ENCODE assay signal across 27 mouse cellular contexts in the genomic region with DNA sequence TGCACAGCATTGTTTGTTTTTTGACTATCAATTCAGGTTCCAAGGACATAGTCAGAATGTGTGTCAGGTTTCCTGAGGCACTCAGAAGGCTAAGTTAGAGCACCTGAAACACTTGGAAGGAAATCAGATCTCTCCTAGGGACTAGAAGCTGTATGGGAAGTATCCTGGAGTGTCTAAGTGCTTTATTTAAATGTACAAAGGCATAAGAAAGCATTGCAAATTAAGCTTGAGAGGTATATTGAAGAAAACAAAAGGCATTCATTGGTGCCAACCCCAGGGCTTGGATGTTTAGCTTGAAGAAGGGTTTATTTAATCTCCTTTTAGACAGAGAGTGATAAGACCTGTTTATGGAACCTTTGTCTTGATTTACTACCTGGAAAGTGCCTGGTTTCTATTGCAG.
"Had no signal": no experiment of that assay in that cellular context is flagged by ENCODE, and none has a peak within 500 bp of the region (broad histone marks: within the 10 kb centered on the region; RNA-seq: fewer than 3 reads in every experiment).

No protein-coding gene starts in this region.

- H3K4me2 ChIP-seq: heart, embryonic 13.5 days; heart, embryonic 15.5 days; hindbrain, embryonic 13.5 days; hindbrain, embryonic 15.5 days; kidney, embryonic 15.5 days; limb, embryonic 13.5 days; limb, embryonic 15.5 days; liver, embryonic 12.5 days had no signal

- H3K36me3 ChIP-seq: heart, embryonic 10.5 days; heart, embryonic 13.5 days; heart, embryonic 15.5 days; hindbrain, embryonic 13.5 days; hindbrain, embryonic 15.5 days; kidney, embryonic 15.5 days; limb, embryonic 13.5 days; limb, embryonic 15.5 days; liver, embryonic 12.5 days had no signal

- ATAC-seq: hindbrain, postnatal 0 days; intestine, embryonic 16.5 days; liver, embryonic 12.5 days had no signal

- DNase-seq: gastrocnemius, adult 2 months; gastrocnemius, postnatal 10 days; gastrocnemius, postnatal 25 days; heart, adult 18-20 months; heart, postnatal 14 days; heart, postnatal 36 days; kidney, adult 11 months; kidney, adult 2 months; kidney, adult 9 months; kidney, postnatal 14 days; kidney, postnatal 36 days; layer of hippocampus, adult 9-11 months; layer of hippocampus, postnatal 36 days; left cerebral cortex, postnatal 4 days had no signal

- H3K4me3 ChIP-seq: gastrocnemius, adult 2 months; heart, embryonic 10.5 days; heart, embryonic 13.5 days; heart, embryonic 15.5 days; hindbrain, embryonic 13.5 days; hindbrain, embryonic 15.5 days; kidney, embryonic 15.5 days; limb, embryonic 13.5 days; limb, embryonic 15.5 days; liver, embryonic 12.5 days had no signal

- H3K4me1 ChIP-seq: heart, embryonic 10.5 days; heart, embryonic 13.5 days; heart, embryonic 15.5 days; hindbrain, embryonic 13.5 days; hindbrain, embryonic 15.5 days; kidney, embryonic 15.5 days; limb, embryonic 13.5 days; limb, embryonic 15.5 days; liver, embryonic 12.5 days had no signal

- H3K27ac ChIP-seq: gastrocnemius, adult 2 months; heart, embryonic 10.5 days; heart, embryonic 13.5 days; heart, embryonic 15.5 days; hindbrain, embryonic 13.5 days; hindbrain, embryonic 15.5 days; hindbrain, postnatal 0 days; kidney, embryonic 15.5 days; kidney, postnatal 0 days; limb, embryonic 13.5 days; limb, embryonic 15.5 days; liver, embryonic 12.5 days; liver, embryonic 14.5 days had no signal

- H3K9me3 ChIP-seq: heart, embryonic 10.5 days; heart, embryonic 13.5 days; heart, embryonic 15.5 days; hindbrain, embryonic 13.5 days; hindbrain, embryonic 15.5 days; kidney, embryonic 15.5 days; limb, embryonic 13.5 days; limb, embryonic 15.5 days; liver, embryonic 12.5 days had no signal

- H3K27me3 ChIP-seq: heart, embryonic 13.5 days; heart, embryonic 15.5 days; hindbrain, embryonic 13.5 days; hindbrain, embryonic 15.5 days; kidney, embryonic 15.5 days; limb, embryonic 13.5 days; limb, embryonic 15.5 days; liver, embryonic 12.5 days had no signal

- H3K9ac ChIP-seq: heart, embryonic 13.5 days; heart, embryonic 15.5 days; hindbrain, embryonic 13.5 days; hindbrain, embryonic 15.5 days; kidney, embryonic 15.5 days; limb, embryonic 13.5 days; limb, embryonic 15.5 days; liver, embryonic 12.5 days; liver, embryonic 14.5 days had no signal
